Mouse (Mus musculus): ENCODE results near the gene Gpr146. TPM values are rescaled to one million over a fixed set of nuclear protein-coding genes. Genes with fewer than 3 reads are reported as not detected.
A peak's percentile ranks its signal among the peaks of the same experiment; 100 is the strongest.

Gpr146 gene
- total and polyA plus RNA-seq, 2 experiments from 2014 or later = 23.0 to 38.2 TPM

- Histone ChIP-seq H3K27ac (ENCODE audit: low read depth) (no peak within 1 kb of the TSS), H3K9ac (replicated peaks; ENCODE audit: low read depth, low read length) (no peak within 1 kb of the TSS; the same call in 1 of the 2 replicates), H3K4me3 (ENCODE audit: low read depth, low read length) (peak within 1 kb of the TSS; percentile 21), H3K4me2 (ENCODE audit: low read depth, low read length) (peak within 1 kb of the TSS; percentile 42), H3K4me1 (ENCODE audit: control insufficient read depth, insufficient read depth) (peaks cover 19% of the 10 kb centered on the region; the same call in 1 of the 2 replicates), H3K27me3 (ENCODE audit: control insufficient read depth, insufficient read depth, low read length) (0 out of 2 replicates have a peak, but pooled peaks cover 7% of the 10 kb centered on the region), H3K36me3 (replicated peaks; ENCODE audit: control insufficient read depth, insufficient read depth, low read length) (no peaks in the 10 kb centered on the region), H3K9me3 (replicated peaks; ENCODE audit: control insufficient read depth, low read length) (no peaks in the 10 kb centered on the region)
- TF ChIP-seq EP300 (IDR thresholded peaks at IDR 0.05; ENCODE audit: low read depth) = no peak
- TF ChIP-seq CTCF (IDR thresholded peaks at IDR 0.05; ENCODE audit: low read depth) = no peak
- 47% methylated on average over 21 of the region's 21 CpGs for WGBS
- 0 out of 2 replicates have a peak, but pooled peaks have one; percentile 61 for ATAC-seq (ENCODE audit: insufficient read depth, low read depth)
- DNase-seq (ENCODE audit: low spot score) = peak; percentile 70
Observed at GRCm38 (mm10) chr5:139423026-139423865, 45.7 kb downstream of the Gpr146 start, which contains the start of gene Gper1. Gper1 (plus strand) TSS chr5:139423151.

DNA sequence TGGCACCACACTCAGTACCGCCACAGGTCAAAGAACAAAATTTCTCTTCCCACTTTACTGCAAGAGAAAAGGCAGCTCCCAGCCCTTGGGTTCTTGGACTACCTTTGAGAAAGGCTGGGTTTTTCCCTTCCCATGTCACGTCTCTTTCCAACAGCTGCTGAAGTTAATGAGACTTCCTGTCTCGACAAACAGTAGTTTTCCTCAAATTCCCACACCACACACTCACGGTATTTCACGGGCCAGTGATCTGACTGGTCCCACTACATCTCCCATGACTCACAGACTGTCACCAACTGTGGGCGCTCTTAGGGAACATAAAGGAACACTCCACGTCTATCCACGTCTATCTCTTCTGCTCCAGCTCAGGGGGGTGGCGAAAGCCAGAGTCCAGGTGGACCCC, 47.7 kb downstream of the Gpr146 start:
- no peak for ATAC-seq (ENCODE audit: insufficient read depth, low read depth)
- peaks cover 14% of the 10 kb centered on the region for H3K4me1 ChIP-seq (ENCODE audit: control insufficient read depth, insufficient read depth)
- H3K4me3 ChIP-seq (ENCODE audit: low read depth, low read length) = no peak overlapping the region
- no peak for TF ChIP-seq CTCF (IDR thresholded peaks at IDR 0.05; ENCODE audit: low read depth)
- TF ChIP-seq EP300 (IDR thresholded peaks at IDR 0.05; ENCODE audit: low read depth) = no peak
- no peak overlapping the region for H3K4me2 ChIP-seq (ENCODE audit: low read depth, low read length)
- no peak overlapping the region for H3K9ac ChIP-seq (replicated peaks; ENCODE audit: low read depth, low read length)
- H3K36me3 ChIP-seq (replicated peaks; ENCODE audit: control insufficient read depth, insufficient read depth, low read length) = no peaks in the 10 kb centered on the region
- no peak for DNase-seq (ENCODE audit: low spot score)
- no peaks in the 10 kb centered on the region for H3K9me3 ChIP-seq (replicated peaks; ENCODE audit: control insufficient read depth, low read length)
- 0 out of 2 replicates have a peak, but pooled peaks cover 7% of the 10 kb centered on the region for H3K27me3 ChIP-seq (ENCODE audit: control insufficient read depth, insufficient read depth, low read length)
- H3K27ac ChIP-seq (ENCODE audit: low read depth) = no peak overlapping the region
- WGBS = 68% methylated on average over 9 of the region's 9 CpGs

- H3K4me2 ChIP-seq (ENCODE audit: low read depth, low read length) = no peak overlapping the region
- H3K36me3 ChIP-seq (replicated peaks; ENCODE audit: control insufficient read depth, insufficient read depth, low read length) = no peaks in the 10 kb centered on the region
- H3K9ac ChIP-seq (replicated peaks; ENCODE audit: low read depth, low read length) = no peak overlapping the region
- TF ChIP-seq EP300 (IDR thresholded peaks at IDR 0.05; ENCODE audit: low read depth) = no peak
- TF ChIP-seq CTCF (IDR thresholded peaks at IDR 0.05; ENCODE audit: low read depth) = no peak
- 0 out of 2 replicates have a peak, but pooled peaks cover 7% of the 10 kb centered on the region for H3K27me3 ChIP-seq (ENCODE audit: control insufficient read depth, insufficient read depth, low read length)
- 91% methylated on average over 9 of the region's 9 CpGs for WGBS
- H3K9me3 ChIP-seq (replicated peaks; ENCODE audit: control insufficient read depth, low read length) = no peaks in the 10 kb centered on the region
- no peak overlapping the region for H3K27ac ChIP-seq (ENCODE audit: low read depth)
- ATAC-seq (ENCODE audit: insufficient read depth, low read depth) (no peak), DNase-seq (ENCODE audit: low spot score) (no peak)
- peaks cover 10% of the 10 kb centered on the region for H3K4me1 ChIP-seq (ENCODE audit: control insufficient read depth, insufficient read depth)
- no peak overlapping the region for H3K4me3 ChIP-seq (ENCODE audit: low read depth, low read length)
Observed at GRCm38 (mm10) chr5:139427001-139427400, 49.5 kb downstream of the Gpr146 start.

DNA sequence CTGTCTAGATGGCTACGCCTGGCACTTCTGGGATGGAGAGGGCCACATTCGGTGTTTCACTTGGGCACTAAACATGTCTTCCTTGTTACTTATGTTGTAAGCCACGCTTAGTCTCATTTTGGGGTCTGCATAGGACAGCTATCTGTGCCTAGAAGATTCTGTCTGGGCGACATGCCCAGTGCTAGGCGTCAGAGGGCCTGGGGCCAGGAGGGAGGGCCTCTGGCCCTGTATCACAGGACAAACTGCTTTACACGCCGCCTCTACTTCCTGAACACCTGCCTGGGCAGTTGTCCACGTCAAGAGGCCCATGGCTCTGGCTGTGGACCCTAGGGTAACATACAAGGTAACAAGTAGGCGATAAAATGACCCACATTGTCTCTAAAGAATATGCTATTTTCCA, 50.5 kb downstream of the Gpr146 start:
- H3K27ac ChIP-seq (ENCODE audit: low read depth) = no peak overlapping the region
- H3K36me3 ChIP-seq (replicated peaks; ENCODE audit: control insufficient read depth, insufficient read depth, low read length) = no peaks in the 10 kb centered on the region
- H3K4me2 ChIP-seq (ENCODE audit: low read depth, low read length) = no peak overlapping the region
- 0 out of 2 replicates have a peak, but pooled peaks cover 7% of the 10 kb centered on the region for H3K27me3 ChIP-seq (ENCODE audit: control insufficient read depth, insufficient read depth, low read length)
- H3K4me3 ChIP-seq (ENCODE audit: low read depth, low read length) = no peak overlapping the region
- H3K9ac ChIP-seq (replicated peaks; ENCODE audit: low read depth, low read length) = no peak overlapping the region
- ATAC-seq (ENCODE audit: insufficient read depth, low read depth) (peak; percentile 66; the same call in 1 of the 2 replicates), DNase-seq (ENCODE audit: low spot score) (peak; percentile 61)
- TF ChIP-seq EP300 (IDR thresholded peaks at IDR 0.05; ENCODE audit: low read depth) = no peak
- TF ChIP-seq CTCF (IDR thresholded peaks at IDR 0.05; ENCODE audit: low read depth) = no peak
- peaks cover 10% of the 10 kb centered on the region for H3K4me1 ChIP-seq (ENCODE audit: control insufficient read depth, insufficient read depth)
- WGBS = 25% methylated on average over 9 of the region's 9 CpGs
- no peaks in the 10 kb centered on the region for H3K9me3 ChIP-seq (replicated peaks; ENCODE audit: control insufficient read depth, low read length)

DNA sequence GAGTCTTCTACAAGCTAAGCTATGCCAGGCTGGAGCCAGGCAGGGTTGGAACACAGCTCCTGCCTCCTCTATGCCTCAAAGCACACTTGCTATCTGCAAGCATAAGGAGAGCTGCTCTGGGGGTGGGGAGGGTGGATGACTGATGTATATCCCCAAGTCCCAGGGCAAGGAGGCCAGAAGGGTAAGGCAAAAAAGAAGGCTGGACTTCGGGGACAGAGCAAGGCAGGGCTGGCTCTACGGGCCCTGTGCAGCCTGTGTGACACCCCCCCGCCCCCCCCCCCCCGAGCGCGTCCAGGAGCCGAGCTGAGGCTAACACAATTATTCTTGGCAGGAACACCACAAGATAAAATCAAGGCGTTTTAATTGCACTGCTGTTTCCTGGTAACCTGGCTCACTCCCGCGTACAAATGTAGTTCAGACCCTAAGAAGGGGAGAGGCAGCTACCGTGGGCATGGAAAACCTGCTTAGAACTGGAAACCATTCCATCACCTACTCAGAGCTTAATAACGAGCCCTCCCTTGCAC, 52.4 kb downstream of the Gpr146 start:
- Histone ChIP-seq H3K9me3 (replicated peaks; ENCODE audit: control insufficient read depth, low read length) (no peaks in the 10 kb centered on the region), H3K4me1 (ENCODE audit: control insufficient read depth, insufficient read depth) (peaks cover 10% of the 10 kb centered on the region), H3K4me2 (ENCODE audit: low read depth, low read length) (no peak overlapping the region), H3K9ac (replicated peaks; ENCODE audit: low read depth, low read length) (no peak overlapping the region), H3K4me3 (ENCODE audit: low read depth, low read length) (no peak overlapping the region), H3K27me3 (ENCODE audit: control insufficient read depth, insufficient read depth, low read length) (0 out of 2 replicates have a peak, but pooled peaks cover 4% of the 10 kb centered on the region), H3K36me3 (replicated peaks; ENCODE audit: control insufficient read depth, insufficient read depth, low read length) (no peaks in the 10 kb centered on the region), H3K27ac (ENCODE audit: low read depth) (no peak overlapping the region)
- peak; percentile 16; the same call in 1 of the 2 replicates for ATAC-seq (ENCODE audit: insufficient read depth, low read depth)
- 15% methylated on average over 11 of the region's 12 CpGs for WGBS
- TF ChIP-seq EP300 (IDR thresholded peaks at IDR 0.05; ENCODE audit: low read depth) (no peak), CTCF (IDR thresholded peaks at IDR 0.05; ENCODE audit: low read depth) (no peak)
- DNase-seq (ENCODE audit: low spot score) = no peak

Data from heart, postnatal 0 days (tissue).